Mouse (Mus musculus): Measurements from ENCODE around the gene Magi1. TPM values are rescaled to one million over a fixed set of nuclear protein-coding genes. Genes with fewer than 3 reads are reported as not detected.

Magi1 gene
- total and polyA plus RNA-seq, 2 experiments = 4.9 to 17.7 TPM

DNA sequence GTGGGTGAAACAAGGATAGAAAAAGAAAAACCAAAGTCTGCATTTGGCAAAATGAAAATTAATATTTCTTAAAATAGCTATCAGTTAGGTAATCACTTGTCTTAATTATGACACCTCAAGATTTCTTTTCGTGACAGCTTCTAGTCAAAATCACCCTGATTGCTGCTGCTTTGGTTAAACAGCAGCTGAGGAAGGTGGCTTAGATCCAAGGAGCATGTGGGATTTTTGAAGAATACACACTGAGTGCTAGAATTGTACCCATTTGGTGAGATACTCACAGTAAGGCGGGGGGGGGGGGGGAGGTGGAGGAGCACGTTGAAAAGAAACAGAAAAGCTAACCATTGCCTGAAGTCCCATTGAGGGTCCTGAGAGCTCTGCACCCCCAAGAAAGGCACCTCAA, 438.2 kb downstream of the Magi1 start:
- no peak for DNase-seq (ENCODE audit: extremely low read depth, low read depth, low spot score)
- TF ChIP-seq CTCF (IDR thresholded peaks at IDR 0.05; ENCODE audit: low read depth, low read length) (no peak), POLR2A (IDR thresholded peaks at IDR 0.05; ENCODE audit: extremely low read depth, insufficient read depth, low read length) (no peak)
- Histone ChIP-seq H3K9ac (ENCODE audit: low read depth, low read length) (no peak overlapping the region), H3K4me1 (ENCODE audit: control insufficient read depth, insufficient read depth, low read length) (no peaks in the 10 kb centered on the region), H3K79me2 (ENCODE audit: control insufficient read depth, insufficient read depth, low read length) (peaks cover 10% of the 10 kb centered on the region; the same call in 1 of the 2 replicates), H3K36me3 (ENCODE audit: control insufficient read depth, insufficient read depth, low read length) (no peaks in the 10 kb centered on the region), H3K4me3 (ENCODE audit: insufficient read depth, low read depth, low read length) (no peak overlapping the region), H3K27ac (replicated peaks; ENCODE audit: insufficient read depth, low read depth, low read length) (no peak overlapping the region), H3K27me3 (ENCODE audit: control insufficient read depth, insufficient read depth, low read length) (no peaks in the 10 kb centered on the region)
- WGBS = 84% methylated on average over 3 of the region's 3 CpGs

GRCm38 (mm10) chr6:93845080-93845479, 438.6 kb downstream of the Magi1 start:
- peaks cover 10% of the 10 kb centered on the region; the same call in 1 of the 2 replicates for H3K79me2 ChIP-seq (ENCODE audit: control insufficient read depth, insufficient read depth, low read length)
- WGBS = 88% methylated on average over 5 of the region's 5 CpGs
- no peak overlapping the region for H3K4me3 ChIP-seq (ENCODE audit: insufficient read depth, low read depth, low read length)
- no peaks in the 10 kb centered on the region for H3K36me3 ChIP-seq (ENCODE audit: control insufficient read depth, insufficient read depth, low read length)
- H3K27ac ChIP-seq (replicated peaks; ENCODE audit: insufficient read depth, low read depth, low read length) = no peak overlapping the region
- no peak overlapping the region for H3K9ac ChIP-seq (ENCODE audit: low read depth, low read length)
- no peaks in the 10 kb centered on the region for H3K4me1 ChIP-seq (ENCODE audit: control insufficient read depth, insufficient read depth, low read length)
- no peak for DNase-seq (ENCODE audit: extremely low read depth, low read depth, low spot score)
- no peaks in the 10 kb centered on the region for H3K27me3 ChIP-seq (ENCODE audit: control insufficient read depth, insufficient read depth, low read length)
- no peak for TF ChIP-seq CTCF (IDR thresholded peaks at IDR 0.05; ENCODE audit: low read depth, low read length)
- no peak for TF ChIP-seq POLR2A (IDR thresholded peaks at IDR 0.05; ENCODE audit: extremely low read depth, insufficient read depth, low read length)

- H3K9ac ChIP-seq (ENCODE audit: low read depth, low read length) = no peak overlapping the region
- no peaks in the 10 kb centered on the region for H3K27me3 ChIP-seq (ENCODE audit: control insufficient read depth, insufficient read depth, low read length)
- H3K27ac ChIP-seq (replicated peaks; ENCODE audit: insufficient read depth, low read depth, low read length) = no peak overlapping the region
- DNase-seq (ENCODE audit: extremely low read depth, low read depth, low spot score) = no peak
- no peaks in the 10 kb centered on the region for H3K4me1 ChIP-seq (ENCODE audit: control insufficient read depth, insufficient read depth, low read length)
- H3K79me2 ChIP-seq (ENCODE audit: control insufficient read depth, insufficient read depth, low read length) = peaks cover 10% of the 10 kb centered on the region; the same call in 1 of the 2 replicates
- no peak overlapping the region for H3K4me3 ChIP-seq (ENCODE audit: insufficient read depth, low read depth, low read length)
- WGBS = 76% methylated on average over 5 of the region's 5 CpGs
- no peaks in the 10 kb centered on the region for H3K36me3 ChIP-seq (ENCODE audit: control insufficient read depth, insufficient read depth, low read length)
- TF ChIP-seq CTCF (IDR thresholded peaks at IDR 0.05; ENCODE audit: low read depth, low read length) (no peak), POLR2A (IDR thresholded peaks at IDR 0.05; ENCODE audit: extremely low read depth, insufficient read depth, low read length) (no peak)
Observed at GRCm38 (mm10) chr6:93844576-93844975, 439.1 kb downstream of the Magi1 start.

- Histone ChIP-seq H3K4me3 (ENCODE audit: insufficient read depth, low read depth, low read length) (no peak overlapping the region), H3K36me3 (ENCODE audit: control insufficient read depth, insufficient read depth, low read length) (no peaks in the 10 kb centered on the region), H3K27me3 (ENCODE audit: control insufficient read depth, insufficient read depth, low read length) (no peaks in the 10 kb centered on the region), H3K4me1 (ENCODE audit: control insufficient read depth, insufficient read depth, low read length) (no peaks in the 10 kb centered on the region), H3K79me2 (ENCODE audit: control insufficient read depth, insufficient read depth, low read length) (peaks cover 9% of the 10 kb centered on the region; the same call in 1 of the 2 replicates), H3K27ac (replicated peaks; ENCODE audit: insufficient read depth, low read depth, low read length) (no peak overlapping the region), H3K9ac (ENCODE audit: low read depth, low read length) (no peak overlapping the region)
- no peak for DNase-seq (ENCODE audit: extremely low read depth, low read depth, low spot score)
- TF ChIP-seq CTCF (IDR thresholded peaks at IDR 0.05; ENCODE audit: low read depth, low read length) = no peak
- TF ChIP-seq POLR2A (IDR thresholded peaks at IDR 0.05; ENCODE audit: extremely low read depth, insufficient read depth, low read length) = no peak
- 95% methylated on average over 4 of the region's 4 CpGs for WGBS
Observed at GRCm38 (mm10) chr6:93838398-93838797, 445.3 kb downstream of the Magi1 start.

DNA sequence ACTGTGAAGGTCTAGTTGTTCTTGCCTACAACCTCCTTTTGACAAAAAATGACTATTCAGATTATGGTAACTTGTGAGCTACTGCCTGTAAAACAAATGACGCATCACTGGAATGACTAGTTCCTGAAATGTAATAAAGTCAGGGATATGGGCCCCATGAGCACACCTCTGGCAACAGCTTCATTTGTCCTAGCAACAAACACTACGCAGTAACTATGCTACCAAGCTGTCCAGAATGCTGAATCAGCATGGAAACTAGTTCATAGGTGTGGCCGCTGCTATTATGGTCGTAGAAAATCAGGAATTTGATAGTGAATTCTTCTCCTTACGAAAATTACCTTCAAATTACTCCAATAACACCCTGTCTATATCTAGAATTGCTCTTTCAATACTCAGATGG, 447.1 kb downstream of the Magi1 start:
- 94% methylated on average over 5 of the region's 5 CpGs for WGBS
- no peaks in the 10 kb centered on the region for H3K36me3 ChIP-seq (ENCODE audit: control insufficient read depth, insufficient read depth, low read length)
- peaks cover 6% of the 10 kb centered on the region; the same call in 1 of the 2 replicates for H3K79me2 ChIP-seq (ENCODE audit: control insufficient read depth, insufficient read depth, low read length)
- no peaks in the 10 kb centered on the region for H3K4me1 ChIP-seq (ENCODE audit: control insufficient read depth, insufficient read depth, low read length)
- DNase-seq (ENCODE audit: extremely low read depth, low read depth, low spot score) = no peak
- no peak for TF ChIP-seq CTCF (IDR thresholded peaks at IDR 0.05; ENCODE audit: low read depth, low read length)
- TF ChIP-seq POLR2A (IDR thresholded peaks at IDR 0.05; ENCODE audit: extremely low read depth, insufficient read depth, low read length) = no peak
- no peak overlapping the region for H3K27ac ChIP-seq (replicated peaks; ENCODE audit: insufficient read depth, low read depth, low read length)
- no peak overlapping the region for H3K4me3 ChIP-seq (ENCODE audit: insufficient read depth, low read depth, low read length)
- no peaks in the 10 kb centered on the region for H3K27me3 ChIP-seq (ENCODE audit: control insufficient read depth, insufficient read depth, low read length)
- H3K9ac ChIP-seq (ENCODE audit: low read depth, low read length) = no peak overlapping the region

DNA sequence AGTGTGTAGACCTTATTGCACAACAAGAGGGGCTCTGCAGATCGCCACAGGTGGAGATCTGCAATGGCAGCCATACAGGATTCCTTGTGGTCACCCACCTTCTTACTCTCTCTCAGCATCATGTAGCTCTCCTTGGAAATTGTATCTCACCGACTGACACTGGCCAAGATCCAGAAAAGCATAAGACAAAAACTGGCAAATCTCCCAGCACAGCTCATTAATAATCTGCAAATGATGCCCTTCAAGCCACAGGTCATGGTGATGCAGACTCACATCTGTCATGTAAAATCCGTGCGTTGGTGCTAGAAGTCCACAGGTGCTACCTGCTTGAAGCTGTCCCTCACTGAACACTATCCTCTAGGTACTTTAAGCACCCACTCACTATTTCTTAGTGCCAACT, 448.5 kb downstream of the Magi1 start:
- DNase-seq (ENCODE audit: extremely low read depth, low read depth, low spot score) = peak; percentile 15
- 68% methylated on average over 4 of the region's 4 CpGs for WGBS
- H3K4me1 ChIP-seq (ENCODE audit: control insufficient read depth, insufficient read depth, low read length) = no peaks in the 10 kb centered on the region
- no peak for TF ChIP-seq POLR2A (IDR thresholded peaks at IDR 0.05; ENCODE audit: extremely low read depth, insufficient read depth, low read length)
- H3K27ac ChIP-seq (replicated peaks; ENCODE audit: insufficient read depth, low read depth, low read length) = no peak overlapping the region
- H3K79me2 ChIP-seq (ENCODE audit: control insufficient read depth, insufficient read depth, low read length) = peaks cover 6% of the 10 kb centered on the region; the same call in 1 of the 2 replicates
- no peak overlapping the region for H3K9ac ChIP-seq (ENCODE audit: low read depth, low read length)
- H3K4me3 ChIP-seq (ENCODE audit: insufficient read depth, low read depth, low read length) = no peak overlapping the region
- H3K27me3 ChIP-seq (ENCODE audit: control insufficient read depth, insufficient read depth, low read length) = no peaks in the 10 kb centered on the region
- H3K36me3 ChIP-seq (ENCODE audit: control insufficient read depth, insufficient read depth, low read length) = no peaks in the 10 kb centered on the region
